Mouse (Mus musculus) G1E (cell line): Measurements from ENCODE around the gene Wdr90.

Experiments
- CTCF ChIP-seq: IDR thresholded peaks from 2 replicates; pipeline ENCODE4 v1.5.1; 2012; ENCODE audit warnings: low read depth, low read length, inconsistent platforms, mixed read lengths
- GATA1 ChIP-seq: IDR thresholded peaks from 2 replicates; pipeline ENCODE4 v1.6.1; 2012; ENCODE audit warnings: borderline replicate concordance, low read length, inconsistent platforms, mixed read lengths
- POLR2AphosphoS5 ChIP-seq: IDR thresholded peaks from 2 replicates; pipeline ENCODE4 v1.6.1; 2012; ENCODE audit warnings: low read depth, low read length, inconsistent platforms; ENCODE audit not compliant: insufficient replicate concordance
- TAL1 ChIP-seq: conservative IDR thresholded peaks from 2 replicates; pipeline ENCODE4 v1.6.1; 2012; ENCODE audit warnings: low read depth, low read length, inconsistent platforms, mixed read lengths

- TF ChIP-seq CTCF (no peak), TAL1 (no peak), GATA1 (no peak), POLR2AphosphoS5 (no peak)
Measured at GRCm38 (mm10) chr17:25869954-25870353, 8.7 kb upstream of the Wdr90 start.
